Mouse (Mus musculus): Measurements from ENCODE around the gene Rapgef4. TPM values are rescaled to one million over a fixed set of nuclear protein-coding genes. Genes with fewer than 3 reads are reported as not detected.
A peak's percentile ranks its signal among the peaks of the same experiment; 100 is the strongest.

Gene Rapgef4
- total RNA-seq, 2 experiments from 2014 or later, result 460 to 461 TPM

DNA sequence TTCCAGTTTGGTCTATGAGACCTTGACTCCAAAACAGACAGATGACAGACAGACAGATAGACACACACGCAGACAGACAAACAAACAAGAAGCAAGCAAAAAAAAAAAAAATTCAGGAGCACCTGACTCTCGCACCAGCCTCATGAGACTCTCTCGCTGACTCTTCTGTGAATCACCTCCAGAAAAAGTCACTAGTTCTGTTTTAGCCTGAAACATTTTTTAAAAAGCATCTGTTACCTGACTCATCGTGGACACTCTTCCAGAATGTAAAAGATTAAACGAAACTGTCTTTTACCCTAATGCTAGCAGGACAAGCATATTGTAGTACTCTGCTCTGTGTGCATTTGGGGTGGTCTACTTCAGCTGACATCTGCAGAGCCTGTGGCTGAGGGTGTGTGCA lies 44.6 kb downstream of the Rapgef4 start:
- DNase-seq (ENCODE audit: low spot score in 2 of 2), result no peak

DNA sequence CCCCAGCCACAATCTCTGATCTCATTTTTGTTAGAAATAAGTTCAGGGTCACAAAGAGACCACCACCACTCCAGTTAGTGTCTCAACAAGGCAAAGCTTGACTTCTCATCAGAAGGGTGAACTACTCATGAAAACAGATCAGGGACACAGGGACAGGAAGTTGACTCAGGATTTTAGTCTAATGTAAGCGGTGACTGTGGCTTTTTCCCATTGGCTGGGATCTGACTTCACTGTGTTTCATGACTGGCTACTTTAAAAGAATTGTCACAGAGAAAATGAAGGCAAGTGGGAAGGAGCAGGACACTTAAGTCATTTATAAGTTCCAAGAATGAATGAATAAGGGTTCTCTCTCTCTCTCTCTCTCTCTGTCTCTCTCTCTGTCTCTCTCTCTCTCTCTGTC lies 45.5 kb downstream of the Rapgef4 start:
- DNase-seq (ENCODE audit: low spot score in 2 of 2), result no peak

DNA sequence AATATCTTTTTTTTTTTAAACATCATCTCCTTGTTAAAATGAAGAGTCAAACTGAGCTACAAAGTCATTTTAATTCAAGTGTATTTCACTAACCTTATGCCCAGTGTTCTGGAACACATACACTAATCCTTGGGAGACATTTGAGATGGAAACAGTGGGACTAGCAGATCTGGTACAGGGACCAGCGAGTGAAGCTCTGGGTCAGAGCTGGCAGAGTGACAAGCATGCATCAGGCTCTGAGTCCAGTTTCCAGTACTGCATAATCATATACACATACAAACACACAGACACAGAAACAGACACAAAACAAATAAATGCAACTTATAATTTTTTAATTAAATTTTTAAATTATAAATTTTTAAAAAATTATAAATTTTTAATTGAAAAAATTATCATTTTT lies 48.0 kb downstream of the Rapgef4 start:
- DNase-seq (ENCODE audit: low spot score in 2 of 2), result no peak

DNA sequence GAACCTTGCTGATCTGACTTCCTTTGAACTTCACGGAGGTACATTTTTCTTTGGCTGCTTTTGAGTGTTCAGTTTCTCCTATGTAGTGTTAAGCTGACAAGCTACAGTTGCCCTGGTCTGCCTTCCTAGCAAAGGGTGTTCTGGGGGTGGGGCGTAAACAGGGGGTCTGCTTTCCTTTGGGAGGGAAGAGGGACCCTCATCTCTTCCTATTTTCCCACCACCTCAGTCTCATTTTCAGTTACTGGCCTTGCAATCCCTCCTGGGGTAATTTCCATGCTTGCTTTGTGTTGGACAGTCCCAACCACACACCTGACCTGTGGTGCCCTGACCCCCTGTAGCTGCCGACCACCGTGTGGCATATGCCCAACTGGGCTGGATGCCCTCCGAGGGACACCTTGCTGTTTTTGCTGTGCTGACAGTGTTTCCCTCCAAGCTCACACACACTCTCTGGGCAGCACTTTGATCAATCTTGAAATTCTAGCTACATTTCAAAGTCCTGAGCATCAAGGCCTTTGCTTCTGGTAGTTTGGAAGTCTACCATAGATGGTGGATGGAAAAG lies 48.6 kb downstream of the Rapgef4 start:
- DNase-seq (ENCODE audit: low spot score in 2 of 2), result no peak

DNA sequence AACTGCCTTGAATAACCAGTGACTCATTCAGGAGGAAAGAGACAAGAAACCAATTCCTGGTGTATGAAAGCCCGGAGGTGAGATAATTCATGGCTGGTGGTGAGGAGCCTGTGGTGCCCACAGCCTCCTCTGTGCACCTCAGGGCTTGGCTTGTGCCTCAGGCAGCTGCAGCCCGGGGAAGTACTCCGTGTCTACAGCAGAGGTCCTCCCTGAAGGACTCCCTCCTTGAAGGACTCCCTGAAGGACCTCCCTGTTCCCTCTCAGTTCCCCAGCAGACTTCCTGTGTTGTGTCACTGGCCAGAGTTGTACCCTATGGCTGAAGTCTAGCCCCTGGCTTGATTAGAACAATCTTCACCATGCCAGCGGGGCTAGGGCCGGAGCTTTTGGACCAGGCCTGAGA lies 50.7 kb downstream of the Rapgef4 start:
- no peak for DNase-seq (ENCODE audit: low spot score in 2 of 2)

DNA sequence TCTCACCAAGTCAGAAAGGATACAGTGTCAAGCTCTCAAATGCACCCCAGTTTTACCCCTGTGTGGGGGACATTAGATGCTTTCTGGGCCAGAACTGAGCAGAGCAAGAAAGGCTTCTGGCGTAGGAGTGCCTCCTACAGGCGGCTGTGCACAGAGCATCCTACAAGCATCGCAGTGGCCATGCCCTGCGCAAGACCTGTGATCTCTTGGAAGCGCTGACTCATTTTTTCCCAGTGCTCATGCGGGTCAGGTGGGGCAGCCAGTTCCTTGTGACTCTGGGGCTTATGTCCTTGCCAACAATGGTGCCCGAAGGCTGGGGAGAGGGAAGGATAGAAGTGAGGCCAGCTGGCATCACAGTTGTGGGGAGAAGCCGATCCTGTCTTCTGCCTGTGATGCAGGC lies 54.6 kb downstream of the Rapgef4 start:
- peak; percentile 52 to 60 for DNase-seq (ENCODE audit: low spot score in 2 of 2)

DNA sequence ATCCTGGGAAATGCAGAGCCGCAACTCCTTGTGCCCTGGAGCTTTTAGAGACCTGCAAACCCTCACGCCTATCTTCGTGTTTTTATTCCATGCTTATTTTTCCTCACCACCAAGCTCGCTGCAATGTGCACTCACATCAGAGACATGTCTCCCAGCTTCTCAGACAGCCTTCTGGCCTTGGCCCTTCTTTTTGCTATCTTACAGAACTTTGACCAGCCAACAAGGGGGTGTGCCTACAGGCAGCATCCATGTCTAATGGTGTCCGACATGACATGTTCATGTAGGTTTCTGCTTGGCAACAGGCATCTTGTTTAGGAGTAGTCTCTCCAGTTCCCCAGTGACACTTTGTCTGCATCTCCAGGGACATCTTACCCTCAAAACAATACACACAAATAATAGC lies 56.3 kb downstream of the Rapgef4 start:
- no peak for DNase-seq (ENCODE audit: low spot score in 2 of 2)

DNA sequence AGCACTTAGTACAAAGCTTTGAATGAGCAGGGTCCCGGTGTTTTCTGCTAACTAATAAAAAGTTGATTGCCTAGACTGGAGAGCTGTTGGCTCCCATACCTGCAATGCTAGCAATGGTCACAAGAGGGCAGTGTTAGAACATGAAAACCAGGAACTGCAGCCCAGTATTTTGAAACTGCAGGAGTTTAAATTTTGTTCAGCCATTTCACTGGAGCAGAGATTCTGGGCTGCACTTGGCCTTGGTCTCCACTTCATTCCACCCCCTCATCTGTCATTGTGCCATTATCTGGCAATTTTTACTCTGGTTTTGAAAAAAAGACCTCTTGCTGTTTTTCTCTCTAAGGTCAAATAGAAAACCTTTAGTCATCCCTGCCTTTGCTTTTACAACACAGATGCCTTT lies 57.2 kb downstream of the Rapgef4 start:
- DNase-seq (ENCODE audit: low spot score in 2 of 2), result peak; percentile 86 to 89

DNA sequence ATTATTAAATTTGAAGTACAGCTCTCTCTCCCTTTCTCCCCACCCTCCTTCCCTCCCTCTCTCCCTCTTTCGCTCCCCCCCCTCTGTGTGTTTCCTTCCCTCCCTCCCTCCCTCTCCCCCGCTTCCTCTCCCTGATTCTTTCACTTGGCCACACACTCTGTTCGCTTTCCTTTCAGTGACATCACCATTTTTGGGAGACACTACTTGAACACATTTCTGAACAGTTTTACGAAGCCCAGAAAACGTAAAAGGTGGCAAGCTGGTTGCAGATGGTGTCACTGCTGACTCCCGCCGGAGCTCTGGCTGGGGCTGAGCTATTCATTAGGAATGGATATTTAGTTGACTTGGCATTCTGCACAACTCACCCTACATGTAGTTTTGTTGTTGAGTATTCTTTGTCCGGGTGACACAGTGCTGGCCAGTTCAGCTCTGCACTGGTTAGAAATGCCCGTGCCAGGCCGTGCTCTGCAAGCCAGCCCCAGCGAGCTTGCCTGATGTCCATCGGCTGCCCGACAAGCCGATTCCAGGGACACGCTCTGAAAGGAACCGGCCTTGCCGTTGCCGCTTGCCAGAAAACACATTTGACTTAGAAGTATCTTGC lies 57.7 kb downstream of the Rapgef4 start:
- peak in 1 of 2 experiments; percentile 27 for DNase-seq (ENCODE audit: low spot score in 2 of 2)

DNA sequence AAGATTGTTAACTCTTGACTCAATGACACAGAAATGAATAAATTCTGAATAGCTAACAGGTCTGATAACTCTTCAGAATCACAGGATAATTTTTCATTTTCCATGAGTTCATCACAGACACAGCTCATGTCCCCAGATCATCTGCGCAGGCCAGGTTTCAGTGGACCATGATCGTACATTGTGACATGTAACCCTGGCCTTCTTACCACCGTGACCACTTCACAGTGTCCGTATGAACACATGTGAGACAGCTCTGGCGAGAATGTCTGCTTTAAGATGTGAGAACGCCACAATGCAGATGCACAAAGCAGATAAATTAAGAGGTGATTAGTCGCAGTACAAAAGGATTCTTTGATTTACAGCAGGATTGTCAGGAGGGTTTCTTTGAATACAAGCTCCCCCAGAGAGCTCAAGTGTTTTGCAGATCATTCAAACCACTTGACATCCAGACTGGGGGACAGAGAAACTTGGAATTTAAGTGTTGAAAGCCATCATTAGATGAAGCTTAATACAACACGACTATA lies 58.5 kb downstream of the Rapgef4 start:
- no peak for DNase-seq (ENCODE audit: low spot score in 2 of 2)

DNA sequence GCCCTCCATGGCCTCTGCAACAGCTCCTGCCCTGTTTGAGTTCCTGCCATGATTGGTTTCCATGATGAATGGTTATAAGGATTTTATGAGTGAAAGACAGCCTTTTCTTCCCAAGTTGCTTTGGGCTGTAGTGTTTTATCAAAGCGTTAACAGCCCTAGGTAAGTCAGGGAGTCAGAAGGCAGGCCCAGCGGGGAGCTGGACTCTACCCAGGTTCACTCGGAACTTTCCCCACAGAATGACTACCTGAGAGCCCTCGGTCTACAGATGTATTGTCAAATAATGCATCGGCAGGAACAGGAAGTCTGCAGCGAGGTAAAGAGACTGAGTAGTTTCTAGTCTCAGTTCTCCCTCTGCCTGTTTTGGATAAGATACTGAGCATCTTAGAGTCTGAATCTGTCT lies 60.0 kb downstream of the Rapgef4 start:
- no peak for DNase-seq (ENCODE audit: low spot score in 2 of 2)

DNA sequence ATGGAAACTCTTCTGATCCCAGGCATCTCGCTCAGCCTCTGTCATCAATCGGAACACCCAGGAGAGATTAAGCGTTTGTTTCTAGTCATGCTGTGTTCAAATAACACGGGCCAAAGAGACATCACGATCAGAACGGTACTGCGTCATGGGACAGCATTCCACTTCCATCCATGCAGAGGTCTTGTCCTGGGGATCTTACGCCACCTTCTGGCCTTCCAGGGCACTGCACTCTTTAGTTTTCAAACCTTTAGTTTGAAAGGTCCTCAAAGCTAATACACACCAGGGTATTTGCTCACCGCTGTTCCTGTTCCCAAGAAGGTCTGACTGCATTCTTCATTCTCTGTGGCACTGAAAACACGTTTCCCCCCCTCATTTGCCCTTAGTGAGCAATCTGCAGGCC lies 61.1 kb downstream of the Rapgef4 start:
- DNase-seq (ENCODE audit: low spot score in 2 of 2), result no peak

DNA sequence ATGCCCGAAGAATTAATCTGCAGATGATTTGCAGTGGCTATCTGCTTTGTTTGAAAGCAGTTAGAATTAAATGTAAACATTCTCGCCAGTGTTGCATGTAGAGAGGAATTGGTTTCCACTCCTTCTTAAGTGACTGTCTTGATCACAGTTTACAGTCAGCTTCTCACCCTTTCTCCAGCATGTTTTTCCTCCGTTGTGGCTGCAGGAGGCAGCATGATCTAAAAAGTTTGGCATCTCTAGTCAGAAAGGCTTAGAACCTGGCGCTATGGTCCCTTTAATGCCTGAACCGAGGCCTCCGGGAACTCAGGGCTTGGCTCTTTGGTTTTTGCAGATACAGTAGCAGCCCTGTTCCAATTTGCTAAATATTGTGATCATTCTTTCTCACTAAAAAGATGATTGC lies 63.2 kb downstream of the Rapgef4 start:
- no peak for DNase-seq (ENCODE audit: low spot score in 2 of 2)

DNA sequence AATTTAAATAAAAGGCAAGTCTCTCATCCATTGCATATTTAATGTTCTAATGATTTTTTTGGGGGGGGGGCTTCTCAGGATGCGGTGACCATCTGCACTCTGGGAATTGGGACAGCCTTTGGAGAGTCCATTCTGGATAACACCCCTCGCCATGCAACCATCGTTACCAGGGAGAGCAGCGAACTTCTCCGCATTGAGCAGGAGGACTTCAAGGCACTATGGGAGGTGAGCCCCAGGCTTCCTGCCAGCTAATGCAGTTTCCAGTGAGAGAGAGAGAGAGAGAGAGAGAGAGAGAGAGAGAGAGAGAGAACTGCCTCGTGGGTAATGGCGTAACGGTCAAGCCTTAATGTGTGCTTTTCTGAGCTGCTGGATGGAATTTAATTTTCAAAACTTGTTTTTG lies 64.0 kb downstream of the Rapgef4 start:
- DNase-seq (ENCODE audit: low spot score in 2 of 2), result no peak

DNA sequence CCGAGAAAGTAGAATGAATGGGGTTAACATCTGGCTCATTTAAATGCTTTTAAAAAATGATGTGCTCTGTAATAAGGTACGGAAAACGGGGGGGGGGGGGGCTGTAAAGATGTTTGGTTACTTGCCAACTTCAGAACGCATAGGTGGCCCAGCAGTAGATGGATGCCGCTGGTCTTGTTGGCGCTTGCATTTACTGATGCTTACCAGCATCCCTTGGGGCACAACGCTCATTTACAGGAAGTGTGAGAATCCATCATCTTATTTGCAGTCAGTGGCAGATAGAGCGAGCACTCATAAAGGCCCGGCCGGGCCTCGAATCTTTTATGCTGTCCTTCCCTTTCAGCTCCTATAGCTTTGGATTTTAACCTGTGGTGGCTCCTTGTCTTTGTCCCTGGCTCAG lies 64.6 kb downstream of the Rapgef4 start:
- DNase-seq (ENCODE audit: low spot score in 2 of 2), result no peak

DNA sequence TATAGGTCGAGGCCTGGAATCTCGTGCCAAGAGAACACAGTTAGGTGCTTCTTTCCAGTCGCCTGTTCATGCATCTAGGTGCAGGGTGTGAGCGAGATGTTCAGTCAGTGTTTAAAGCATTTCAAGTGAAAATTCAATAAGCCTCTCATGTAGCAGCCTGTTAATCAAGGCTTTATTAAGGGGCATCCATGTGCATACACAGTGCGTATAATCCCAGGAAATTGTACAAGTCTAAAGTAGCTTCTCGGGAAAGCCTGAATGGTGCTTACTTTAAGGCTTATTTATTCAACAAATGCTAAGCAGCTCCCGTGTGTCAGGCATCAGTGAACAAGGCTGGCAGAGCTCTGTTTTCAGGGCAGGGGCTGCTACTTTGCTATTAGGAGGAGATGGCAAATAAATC lies 69.4 kb downstream of the Rapgef4 start:
- no peak for DNase-seq (ENCODE audit: low spot score in 2 of 2)

DNA sequence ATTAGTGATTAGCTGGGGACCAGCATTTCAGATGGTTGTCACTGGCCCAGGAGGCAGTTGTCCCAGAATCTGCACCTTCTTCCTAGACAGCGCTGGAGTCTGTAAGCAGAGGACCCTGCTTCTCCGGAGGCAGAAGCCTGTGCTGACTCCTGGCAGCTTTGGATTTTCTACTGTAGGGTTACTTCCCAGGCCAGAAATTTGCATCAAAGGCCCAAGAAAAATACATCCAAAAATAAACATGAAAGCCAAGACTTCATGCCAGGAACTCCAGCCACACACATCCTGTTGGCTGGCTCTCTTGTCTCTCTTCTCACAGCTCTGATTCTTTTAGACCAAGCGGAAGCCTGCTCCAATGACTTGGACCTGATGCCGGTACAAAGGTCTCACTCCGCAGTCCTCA lies 73.2 kb downstream of the Rapgef4 start:
- DNase-seq (ENCODE audit: low spot score in 2 of 2), result no peak

DNA sequence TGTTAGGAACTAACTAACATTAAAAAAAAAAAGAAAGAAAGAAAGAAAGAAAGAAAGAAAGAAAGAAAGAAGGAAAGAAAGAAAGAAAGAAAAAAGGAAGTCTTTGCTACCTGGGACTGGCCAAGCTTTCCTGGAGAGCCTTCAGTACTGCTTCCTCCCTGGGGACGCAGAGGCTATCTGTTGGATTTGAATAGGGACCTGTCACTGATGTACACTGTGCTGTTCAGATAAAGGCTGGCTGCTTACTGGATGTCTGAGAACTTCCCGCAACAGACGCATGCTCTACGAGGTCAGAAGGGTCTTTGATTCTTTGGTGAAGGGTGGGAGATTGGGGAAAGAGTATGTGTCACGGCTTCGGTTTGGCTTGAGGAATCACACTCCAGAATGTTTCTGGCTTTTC lies 73.7 kb downstream of the Rapgef4 start:
- DNase-seq (ENCODE audit: low spot score in 2 of 2), result no peak

DNA sequence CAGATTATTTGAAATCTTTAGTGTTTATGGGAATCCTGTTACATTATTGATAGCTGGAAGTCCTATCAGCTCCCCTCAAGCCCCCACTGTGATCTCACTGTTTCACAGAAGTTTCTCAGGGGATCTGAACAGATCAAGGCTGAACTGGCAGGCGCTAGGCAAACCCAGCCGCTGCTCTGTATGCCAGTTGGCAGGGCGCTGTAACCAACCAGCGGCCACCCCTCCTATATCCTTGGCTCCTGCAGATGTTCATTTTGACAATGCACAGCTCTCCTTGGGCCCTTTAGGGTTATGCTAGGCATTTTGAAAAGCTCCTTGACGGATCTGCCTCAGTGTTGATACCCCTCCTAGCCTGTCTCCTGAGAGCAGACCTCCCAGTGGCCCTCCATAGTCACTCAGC lies 74.4 kb downstream of the Rapgef4 start:
- no peak for DNase-seq (ENCODE audit: low spot score in 2 of 2)

DNA sequence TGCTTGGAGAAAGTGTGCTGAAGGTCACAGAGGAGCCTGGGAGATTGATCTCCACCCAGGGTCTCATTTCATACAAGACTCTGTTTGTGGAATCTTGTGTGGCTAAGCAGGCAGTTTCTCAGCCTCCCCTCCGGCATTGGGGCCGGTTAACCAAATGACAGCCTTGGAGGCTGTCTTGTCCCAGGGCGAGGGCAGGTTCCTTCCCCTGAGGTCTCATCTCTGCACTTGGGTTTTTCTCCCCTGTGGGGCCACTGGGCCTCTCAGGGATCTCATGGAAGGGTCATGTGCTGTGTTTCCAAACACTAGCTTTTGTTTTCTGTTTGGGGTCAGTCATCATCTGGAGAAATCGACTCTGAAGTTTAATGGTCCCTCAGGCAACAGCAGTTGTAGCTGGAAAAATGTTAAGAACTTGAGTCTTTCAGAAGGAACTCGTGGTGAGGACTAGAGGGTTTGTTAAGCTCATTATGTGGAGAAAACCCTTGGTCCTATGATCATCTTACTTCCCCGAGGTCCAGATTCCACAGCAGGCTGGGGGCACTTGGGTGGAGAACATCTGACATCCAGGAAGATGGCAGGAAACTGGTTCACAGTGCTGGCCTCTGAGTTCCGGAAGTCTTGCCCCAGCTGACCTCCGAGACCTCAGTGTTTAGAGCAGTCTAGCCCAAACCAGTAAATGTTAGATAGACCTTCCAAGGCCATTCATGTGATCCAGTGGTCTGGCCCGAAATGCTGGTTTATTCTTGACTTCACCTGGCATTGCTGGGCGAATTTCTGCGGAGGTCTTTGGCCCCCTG lies 75.2 kb downstream of the Rapgef4 start:
- no peak for DNase-seq (ENCODE audit: low spot score in 2 of 2)

DNA sequence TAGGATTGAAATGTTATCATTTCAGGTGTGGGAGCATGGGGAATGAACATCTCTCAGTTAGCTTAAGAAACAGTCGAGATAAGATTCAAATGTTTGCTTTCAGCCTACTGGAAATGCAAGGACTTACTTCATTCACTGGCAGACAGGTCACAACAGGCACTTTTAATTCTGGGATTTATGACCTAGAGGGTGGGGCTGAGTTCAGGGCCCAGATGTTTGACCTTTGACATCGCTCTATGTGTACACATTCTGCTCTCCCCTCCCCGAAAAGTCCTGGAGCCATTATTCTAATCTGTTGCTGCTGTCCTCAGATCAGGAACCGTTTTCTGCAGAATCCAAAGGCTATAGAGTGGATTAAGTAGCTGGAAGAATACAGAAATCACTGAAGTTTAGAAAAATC lies 81.9 kb downstream of the Rapgef4 start:
- DNase-seq (ENCODE audit: low spot score in 2 of 2), result no peak

DNA sequence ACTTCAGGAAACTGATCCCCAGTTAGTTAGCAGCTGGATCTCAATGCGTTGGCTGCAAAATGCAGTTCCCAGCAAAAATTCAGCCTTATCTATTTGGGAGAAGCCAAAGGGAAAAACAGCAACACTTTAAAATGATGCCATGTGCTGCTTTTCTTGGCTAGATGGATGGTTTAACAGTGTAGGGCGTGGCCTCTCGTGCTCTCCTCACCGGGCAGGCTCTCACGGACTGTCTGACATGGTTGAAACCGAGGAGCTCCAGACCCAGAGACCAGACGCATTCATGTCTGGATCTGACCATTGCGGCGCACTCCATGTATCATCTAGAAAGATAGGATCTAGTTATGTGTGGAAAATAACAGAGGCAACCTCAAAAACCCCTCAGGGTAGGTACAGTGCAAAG lies 87.5 kb downstream of the Rapgef4 start:
- DNase-seq (ENCODE audit: low spot score in 2 of 2), result no peak

DNA sequence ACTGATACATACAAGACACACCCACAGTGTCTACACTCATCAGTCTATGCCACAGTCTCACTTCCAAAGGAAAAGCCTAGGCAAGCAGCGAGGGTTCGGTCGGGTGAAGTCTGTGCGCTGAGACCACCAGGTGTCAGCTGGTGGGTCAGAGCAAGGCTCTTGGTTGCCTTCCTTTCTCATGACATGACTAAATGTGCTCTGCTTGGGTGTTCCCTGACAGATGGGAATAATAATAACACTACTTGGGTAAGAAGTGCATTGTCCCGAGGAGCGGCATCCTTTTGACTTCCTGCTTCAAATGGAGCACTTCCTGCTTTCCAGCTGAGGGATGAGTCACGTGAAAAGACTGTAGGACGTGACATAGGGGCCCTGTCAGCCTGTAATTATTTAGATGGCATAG lies 89.0 kb downstream of the Rapgef4 start:
- no peak for DNase-seq (ENCODE audit: low spot score in 2 of 2)

Data from left cerebral cortex, adult 18-20 months (tissue).